Mouse (Mus musculus): ENCODE data around the gene Gm3002. TPM values are rescaled to one million over a fixed set of nuclear protein-coding genes. Genes with fewer than 3 reads are reported as not detected.
"Not testable (repeated sequence)": the region's sequence is repeated elsewhere in the genome, so short reads cannot be mapped to it uniquely, and the experiment has no call there.

Gm3002 gene
- not detected in 2 replicates for polyA plus RNA-seq (2015; fragmentation: Nextera tagmentation; extraction: Ambion mirVana)

GRCm38 (mm10) chr14:3809774-3810173 is at the start of gene Gm3002:
Gene Gm3002, plus strand, starts transcription at chr14:3810074.
- not testable (repeated sequence) for DNase-seq (ENCODE audit: low spot score)

- DNase-seq (ENCODE audit: low spot score): not testable (repeated sequence)
Measured at GRCm38 (mm10) chr14:3845945-3846344, 36.1 kb downstream of the Gm3002 start, which contains the start of gene Gm3033. Gene Gm3033, plus strand, starts transcription at chr14:3846245.

- not testable (repeated sequence) for DNase-seq (ENCODE audit: low spot score)
Measured at GRCm38 (mm10) chr14:3883872-3884271, 74.0 kb downstream of the Gm3002 start, which contains the start of gene Gm2916. Gene Gm2916, plus strand, starts transcription at chr14:3884172.

GRCm38 (mm10) chr14:3931456-3931855 is 121.6 kb downstream of the Gm3002 start, which contains the start of gene Gm3029:
Gene Gm3029, plus strand, starts transcription at chr14:3931756.
- DNase-seq (ENCODE audit: low spot score): not testable (repeated sequence)

GRCm38 (mm10) chr14:3963247-3963646 is 153.4 kb downstream of the Gm3002 start, which contains the start of gene Gm3095:
Gene Gm3095, plus strand, starts transcription at chr14:3963547.
- DNase-seq (ENCODE audit: low spot score): not testable (repeated sequence)

- DNase-seq (ENCODE audit: low spot score): not testable (repeated sequence)
Measured at GRCm38 (mm10) chr14:3998094-3998493, 188.2 kb downstream of the Gm3002 start, which contains the start of gene Gm3099. Gene Gm3099, plus strand, starts transcription at chr14:3998394.

Other genes starting within 250 kb of the Gm3002 start
- 0.14 TPM in 1 of 2 replicates, not detected in the other for gene Gm3012, start 175.6 kb upstream of the Gm3002 start, polyA plus RNA-seq (2015; fragmentation: Nextera tagmentation; extraction: Ambion mirVana)
- gene Gm3020, start 158.0 kb upstream of the Gm3002 start, polyA plus RNA-seq (2015; fragmentation: Nextera tagmentation; extraction: Ambion mirVana): 0.21 and 0.22 TPM in 2 replicates
- 0.19 TPM in 1 of 2 replicates, not detected in the other for gene Gm3043, start 121.3 kb upstream of the Gm3002 start, polyA plus RNA-seq (2015; fragmentation: Nextera tagmentation; extraction: Ambion mirVana)
- not detected in 2 replicates for gene Gm3033, start 36.2 kb downstream of the Gm3002 start, polyA plus RNA-seq (2015; fragmentation: Nextera tagmentation; extraction: Ambion mirVana)
- 0.09 TPM in 1 of 2 replicates, not detected in the other for gene Gm2916, start 74.1 kb downstream of the Gm3002 start, polyA plus RNA-seq (2015; fragmentation: Nextera tagmentation; extraction: Ambion mirVana)
- gene Gm3029, start 121.7 kb downstream of the Gm3002 start, polyA plus RNA-seq (2015; fragmentation: Nextera tagmentation; extraction: Ambion mirVana): not detected in 2 replicates
- not detected in 2 replicates for gene Gm3095, start 153.5 kb downstream of the Gm3002 start, polyA plus RNA-seq (2015; fragmentation: Nextera tagmentation; extraction: Ambion mirVana)
- not detected in 2 replicates for gene Gm3099, start 188.3 kb downstream of the Gm3002 start, polyA plus RNA-seq (2015; fragmentation: Nextera tagmentation; extraction: Ambion mirVana)
- gene Gm5796, start 213.9 kb downstream of the Gm3002 start, polyA plus RNA-seq (2015; fragmentation: Nextera tagmentation; extraction: Ambion mirVana): 0.10 TPM in 1 of 2 replicates, not detected in the other